Mouse (Mus musculus) forebrain, embryonic 12.5 days (tissue): ENCODE measurements around the gene Calm2. TPM values are rescaled to one million over a fixed set of nuclear protein-coding genes. Genes with fewer than 3 reads are reported as not detected.

Source experiments
- ATAC-seq: fragments of 200-750 bp; cut with Nextera tagmentation; 2 replicates; pipeline ENCODE4 v1.8.0; 2017; ENCODE audit warnings: moderate TSS enrichment; ENCODE audit not compliant: low FRiP score
- H3K27ac ChIP-seq: fragments of 300-500 bp; sonication (generic); 2 replicates; pipeline ENCODE4 v1.5.1; 2016; ENCODE audit warnings: mild to moderate bottlenecking
- H3K27me3 ChIP-seq: fragments of 300-500 bp; sonication (generic); 2 replicates; pipeline ENCODE4 v1.6.1; 2016; ENCODE audit warnings: mild to moderate bottlenecking
- H3K36me3 ChIP-seq: fragments of 300-500 bp; sonication (generic); replicated peaks from 2 replicates; pipeline ENCODE4 v1.6.1; 2016; ENCODE audit warnings: mild to moderate bottlenecking
- H3K4me1 ChIP-seq: fragments of 300-500 bp; sonication (generic); 2 replicates; pipeline ENCODE4 v1.6.1; 2016
- H3K4me2 ChIP-seq: fragments of 300-500 bp; sonication (generic); 2 replicates; pipeline ENCODE4 v1.6.1; 2016; ENCODE audit warnings: mild to moderate bottlenecking, moderate library complexity
- H3K4me3 ChIP-seq: fragments of 300-500 bp; sonication (generic); replicated peaks from 2 replicates; pipeline ENCODE4 v1.5.1; 2016; ENCODE audit warnings: mild to moderate bottlenecking
- H3K9ac ChIP-seq: fragments of 300-500 bp; sonication (generic); 2 replicates; pipeline ENCODE4 v1.6.1; 2016; ENCODE audit warnings: mild to moderate bottlenecking
- H3K9me3 ChIP-seq: fragments of 300-500 bp; sonication (generic); 2 replicates; pipeline ENCODE4 v1.6.1; 2016
- WGBS: fragments of 180-500 bp; shearing (Covaris S2); methylation state at CpG from one replicate; pipeline ENCODE4 v1.1.7; 2016; 5-methylcytosine and 5-hydroxymethylcytosine counted together
- polyA plus RNA-seq: library from polyadenylated mRNA; unstranded; fragments of >200 nt; fragmentation: Nextera tagmentation; extraction: Ambion mirVana; gene quantifications from 2 replicates; pipeline ENCODE4 v1.2.1, GENCODE M21; 2016

Gene Calm2
- polyA plus RNA-seq, 1 experiment from 2014 or later = 1,267 TPM

GRCm38 (mm10) chr17:87457961-87458360 lies 11.2 kb upstream of the Calm2 start:
- no peak overlapping the region for H3K27ac ChIP-seq
- H3K4me3 ChIP-seq = no peak overlapping the region
- H3K9ac ChIP-seq = no peak overlapping the region
- no peaks in the 10 kb centered on the region for H3K36me3 ChIP-seq
- 58% methylated on average over 7 of the region's 7 CpGs for WGBS
- peaks cover 7% of the 10 kb centered on the region for H3K27me3 ChIP-seq
- no peak overlapping the region for H3K4me2 ChIP-seq
- H3K9me3 ChIP-seq = no peaks in the 10 kb centered on the region
- no peak for ATAC-seq
- H3K4me1 ChIP-seq = peaks cover 38% of the 10 kb centered on the region

DNA sequence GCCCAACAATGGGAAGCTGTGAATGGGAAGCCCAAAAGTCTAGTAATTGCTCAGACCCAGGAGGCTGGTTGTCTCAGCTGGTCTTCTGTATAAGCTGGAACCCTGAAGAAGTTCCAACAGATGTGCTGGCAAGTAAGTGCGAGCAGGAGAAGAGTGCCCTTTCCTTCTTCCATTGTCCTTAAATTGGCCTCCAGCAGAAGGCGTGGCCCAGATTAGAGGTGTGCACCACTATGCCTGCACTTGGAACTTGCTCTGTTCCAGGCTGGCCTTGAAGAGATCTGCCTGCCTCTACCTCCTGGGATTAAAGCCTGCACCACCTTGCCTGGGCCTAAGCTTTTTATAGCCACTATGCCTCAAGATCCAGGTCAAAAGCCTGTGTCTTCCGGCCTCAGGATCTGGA lies 7.4 kb upstream of the Calm2 start:
- no peak overlapping the region for H3K27ac ChIP-seq
- H3K4me2 ChIP-seq = no peak overlapping the region
- no peaks in the 10 kb centered on the region for H3K36me3 ChIP-seq
- ATAC-seq = no peak
- H3K4me1 ChIP-seq = peaks cover 13% of the 10 kb centered on the region
- no peaks in the 10 kb centered on the region for H3K27me3 ChIP-seq
- no peak overlapping the region for H3K9ac ChIP-seq
- WGBS = 96% methylated on average over 3 of the region's 3 CpGs
- H3K9me3 ChIP-seq = no peaks in the 10 kb centered on the region
- no peak overlapping the region for H3K4me3 ChIP-seq

DNA sequence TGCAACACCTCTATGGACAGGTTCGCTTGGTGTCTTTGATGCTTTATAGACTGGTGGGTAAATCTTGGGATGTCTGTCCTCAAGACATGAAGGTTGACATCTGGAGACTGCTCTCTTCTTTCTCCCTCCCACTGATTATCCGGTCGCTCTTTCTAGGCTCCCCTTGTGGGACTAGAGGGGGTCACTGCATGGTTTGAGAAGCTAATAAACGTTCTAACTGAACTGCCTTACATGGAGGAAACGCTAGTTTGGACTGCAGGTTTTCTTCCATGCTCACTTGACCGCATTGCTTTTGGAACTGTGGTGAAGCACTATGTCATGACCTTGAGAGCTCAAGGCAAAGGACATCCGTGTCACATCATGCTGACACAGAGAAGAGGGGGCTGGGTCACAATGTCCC lies 6.6 kb upstream of the Calm2 start:
- Histone ChIP-seq H3K27me3 (no peaks in the 10 kb centered on the region), H3K4me1 (peaks cover 7% of the 10 kb centered on the region; the same call in 1 of the 2 replicates), H3K27ac (no peak overlapping the region), H3K4me3 (no peak overlapping the region), H3K9me3 (no peaks in the 10 kb centered on the region), H3K4me2 (no peak overlapping the region), H3K9ac (no peak overlapping the region), H3K36me3 (no peaks in the 10 kb centered on the region)
- WGBS = 82% methylated on average over 7 of the region's 7 CpGs
- no peak for ATAC-seq

GRCm38 (mm10) chr17:87448881-87449280 lies 2.1 kb upstream of the Calm2 start:
- 94% methylated on average over 8 of the region's 8 CpGs for WGBS
- H3K9me3 ChIP-seq = no peaks in the 10 kb centered on the region

DNA sequence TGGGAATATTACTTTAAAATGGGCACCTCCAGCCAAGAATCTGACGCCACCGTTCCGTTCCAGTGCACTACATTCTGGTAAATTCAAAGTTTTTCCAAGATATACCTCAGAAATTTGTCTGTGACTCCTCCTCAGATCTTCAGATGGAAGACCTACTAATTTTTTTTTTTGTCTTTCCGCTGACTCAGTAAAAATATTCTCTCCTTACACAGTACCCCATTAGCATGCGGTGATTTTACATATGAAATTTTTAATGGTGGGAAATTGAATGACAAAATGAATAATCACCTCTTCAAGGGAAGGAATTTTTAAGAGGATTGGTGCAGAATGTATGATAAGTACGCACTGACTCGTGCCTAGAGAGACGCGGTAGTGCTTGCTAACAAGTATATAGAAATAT lies 1.6 kb upstream of the Calm2 start:
- H3K4me2 ChIP-seq = no peak overlapping the region
- no peak overlapping the region for H3K27ac ChIP-seq
- peaks cover 25% of the 10 kb centered on the region for H3K4me1 ChIP-seq
- H3K9me3 ChIP-seq = no peaks in the 10 kb centered on the region
- H3K27me3 ChIP-seq = no peaks in the 10 kb centered on the region
- H3K9ac ChIP-seq = no peak overlapping the region
- no peak overlapping the region for H3K4me3 ChIP-seq
- H3K36me3 ChIP-seq = no peaks in the 10 kb centered on the region
- WGBS = 81% methylated on average over 9 of the region's 9 CpGs
- ATAC-seq = no peak

More at GRCm38 (mm10) chr17:87448881-87449280, 2.1 kb upstream of the Calm2 start:
- H3K4me2 ChIP-seq = no peak overlapping the region
- no peaks in the 10 kb centered on the region for H3K36me3 ChIP-seq
- no peak overlapping the region for H3K27ac ChIP-seq
- ATAC-seq = no peak
- H3K4me1 ChIP-seq = peaks cover 19% of the 10 kb centered on the region
- H3K27me3 ChIP-seq = no peaks in the 10 kb centered on the region
- no peak overlapping the region for H3K9ac ChIP-seq
- H3K4me3 ChIP-seq = no peak overlapping the region

- Histone ChIP-seq H3K27me3 (no peaks in the 10 kb centered on the region), H3K4me2 (peak overlapping the region; percentile 61), H3K4me1 (peaks cover 30% of the 10 kb centered on the region), H3K27ac (peak overlapping the region; percentile 99), H3K4me3 (peak overlapping the region; percentile 93), H3K36me3 (no peaks in the 10 kb centered on the region), H3K9me3 (no peaks in the 10 kb centered on the region), H3K9ac (peak overlapping the region; percentile 99)
- ATAC-seq = no peak
- WGBS = 32% methylated on average over 12 of the region's 12 CpGs
Measured at GRCm38 (mm10) chr17:87447612-87448200, 971 bp upstream of the Calm2 start.

DNA sequence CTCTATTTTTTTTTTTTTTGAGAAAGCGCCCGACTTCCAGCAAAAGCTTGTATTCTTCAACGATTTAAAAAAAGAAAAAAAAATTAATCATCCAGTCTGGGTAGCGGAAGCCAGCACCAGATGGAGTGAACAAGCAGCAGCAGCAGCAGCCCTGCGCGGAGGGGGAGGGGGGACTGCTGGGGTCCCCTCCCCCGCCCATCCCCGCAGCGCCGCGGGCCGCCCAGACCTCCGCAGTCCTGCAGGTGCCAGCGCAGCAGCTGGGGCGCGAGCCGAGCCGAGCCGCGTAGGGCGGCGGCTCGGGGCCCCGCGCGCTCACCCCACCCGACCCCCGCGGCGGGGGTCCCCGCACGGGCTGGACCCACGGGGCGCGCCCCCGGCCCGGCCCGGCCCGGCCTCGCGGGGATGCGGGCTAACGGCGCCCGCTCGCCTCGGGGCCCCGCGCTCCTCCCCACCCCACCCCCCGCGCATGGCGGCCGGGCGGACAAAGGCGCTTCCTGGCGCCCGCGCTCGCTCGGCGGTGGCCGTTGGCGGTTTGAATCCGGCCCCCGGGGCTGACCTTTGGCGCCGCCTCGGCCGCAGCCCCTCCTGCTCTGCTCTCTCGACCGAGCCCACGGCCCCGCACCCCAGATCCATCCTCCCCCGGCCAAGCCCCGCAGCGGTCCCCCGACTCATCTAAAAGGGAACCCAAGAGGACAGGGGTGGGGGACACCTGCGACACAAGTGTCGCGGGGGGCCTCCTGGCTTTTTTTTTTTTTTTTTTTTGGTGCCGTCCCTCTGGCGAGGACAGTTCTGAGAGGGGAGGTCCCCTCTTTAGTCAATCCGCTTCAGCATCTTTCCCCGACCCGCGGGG lies 593 bp downstream of the Calm2 start:
- no peaks in the 10 kb centered on the region for H3K9me3 ChIP-seq
- H3K9ac ChIP-seq = peak overlapping the region; percentile 99
- peak; percentile 79 for ATAC-seq
- H3K4me1 ChIP-seq = peaks cover 43% of the 10 kb centered on the region
- peak overlapping the region; percentile 93 for H3K4me3 ChIP-seq
- no peaks in the 10 kb centered on the region for H3K27me3 ChIP-seq
- H3K36me3 ChIP-seq = peaks cover 6% of the 10 kb centered on the region
- WGBS = under 1% methylated on average over 48 of the region's 86 CpGs
- peak overlapping the region; percentile 99 for H3K27ac ChIP-seq
- H3K4me2 ChIP-seq = peak overlapping the region; percentile 79

GRCm38 (mm10) chr17:87445337-87445916 lies 1.3 kb downstream of the Calm2 start:
- Histone ChIP-seq H3K36me3 (peaks cover 6% of the 10 kb centered on the region), H3K9ac (peak overlapping the region; percentile 99), H3K27me3 (no peaks in the 10 kb centered on the region), H3K4me1 (peaks cover 43% of the 10 kb centered on the region), H3K9me3 (no peaks in the 10 kb centered on the region), H3K4me2 (peak overlapping the region; percentile 79), H3K4me3 (peak overlapping the region; percentile 93), H3K27ac (peak overlapping the region; percentile 99)
- WGBS = 2% methylated on average over 13 of the region's 13 CpGs
- ATAC-seq = no peak

GRCm38 (mm10) chr17:87444763-87445162 lies 2.0 kb downstream of the Calm2 start:
- Histone ChIP-seq H3K4me1 (peaks cover 47% of the 10 kb centered on the region), H3K36me3 (peaks cover 10% of the 10 kb centered on the region), H3K4me2 (peak overlapping the region; percentile 79), H3K9ac (no peak overlapping the region; the same call in 1 of the 2 replicates), H3K4me3 (peak overlapping the region; percentile 37), H3K9me3 (no peaks in the 10 kb centered on the region), H3K27ac (no peak overlapping the region), H3K27me3 (no peaks in the 10 kb centered on the region)
- WGBS = 46% methylated on average over 4 of the region's 4 CpGs
- no peak for ATAC-seq

DNA sequence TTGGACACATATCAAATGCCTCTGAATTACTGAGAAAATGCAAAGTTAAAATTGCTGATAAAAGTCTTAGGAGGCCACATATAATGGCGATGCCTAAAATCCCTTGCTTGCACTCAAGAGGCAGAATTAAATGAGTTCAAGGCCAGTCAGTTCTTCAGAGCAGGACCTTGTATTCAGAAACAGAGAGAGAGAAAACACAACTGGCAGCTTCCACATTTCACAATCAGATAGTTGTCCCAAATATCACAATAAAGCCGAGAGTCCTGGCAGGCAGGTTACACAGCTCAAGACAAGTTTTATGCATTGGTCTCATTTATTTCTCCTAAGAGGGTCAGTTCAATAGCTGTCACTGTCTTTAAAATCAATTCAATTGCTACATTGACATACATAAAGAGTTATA lies 5.2 kb downstream of the Calm2 start:
- peaks cover 10% of the 10 kb centered on the region for H3K36me3 ChIP-seq
- peaks cover 43% of the 10 kb centered on the region for H3K4me1 ChIP-seq
- H3K27me3 ChIP-seq = no peaks in the 10 kb centered on the region
- ATAC-seq = no peak
- no peak overlapping the region for H3K9ac ChIP-seq
- H3K4me2 ChIP-seq = no peak overlapping the region
- no peak overlapping the region for H3K4me3 ChIP-seq
- no peak overlapping the region for H3K27ac ChIP-seq
- H3K9me3 ChIP-seq = no peaks in the 10 kb centered on the region
- WGBS = 79% methylated on average over 2 of the region's 2 CpGs

DNA sequence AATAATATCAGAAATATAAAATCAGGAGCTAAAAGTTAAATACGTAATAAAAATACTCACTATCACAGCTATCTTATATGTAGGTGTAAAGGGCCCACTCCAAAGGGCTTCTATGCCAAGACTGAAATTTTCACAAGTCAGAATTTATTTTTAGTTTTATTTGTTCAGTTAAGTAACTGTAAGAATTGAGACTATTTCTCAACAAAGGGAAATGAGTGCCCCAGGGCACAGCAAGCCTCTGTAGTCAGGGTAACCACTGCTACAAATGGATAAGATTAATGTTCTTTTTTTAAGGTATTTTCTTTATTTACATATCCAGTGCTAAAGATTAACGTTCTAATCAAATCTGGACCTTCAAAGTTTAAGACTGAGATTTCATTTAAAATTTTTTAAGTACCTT lies 7.3 kb downstream of the Calm2 start:
- Histone ChIP-seq H3K4me2 (no peak overlapping the region), H3K4me3 (no peak overlapping the region), H3K9ac (no peak overlapping the region), H3K4me1 (peaks cover 38% of the 10 kb centered on the region), H3K27me3 (no peaks in the 10 kb centered on the region), H3K27ac (no peak overlapping the region), H3K9me3 (no peaks in the 10 kb centered on the region), H3K36me3 (peaks cover 24% of the 10 kb centered on the region)
- WGBS = 92% methylated on average over 2 of the region's 2 CpGs
- ATAC-seq = no peak

- Histone ChIP-seq H3K4me3 (no peak overlapping the region), H3K9me3 (no peaks in the 10 kb centered on the region), H3K9ac (no peak overlapping the region), H3K27ac (no peak overlapping the region), H3K4me1 (0 out of 2 replicates have a peak, but pooled peaks cover 5% of the 10 kb centered on the region), H3K27me3 (no peaks in the 10 kb centered on the region), H3K36me3 (peaks cover 62% of the 10 kb centered on the region), H3K4me2 (no peak overlapping the region)
- ATAC-seq = no peak
- WGBS = 95% methylated on average over 3 of the region's 3 CpGs
Measured at GRCm38 (mm10) chr17:87433929-87434328, 12.8 kb downstream of the Calm2 start.
